Mouse (Mus musculus): ENCODE measurements at regions not wholly inside any gene's neighbourhood (a gene's known extent, or its start where the extent isn't known, plus 50 kb on each side); places are given as distances from the start of the nearest gene placed in this dataset.

GRCm38 (mm10) chr13:83872887-83873286, 349.2 kb upstream of the Tmem161b start:
- no peaks in the 10 kb centered on the region for H3K27me3 ChIP-seq (ENCODE audit: control insufficient read depth, insufficient read depth, low read length)
- no peak overlapping the region for H3K27ac ChIP-seq (ENCODE audit: low read length)
- WGBS = 38% methylated on average over 5 of the region's 5 CpGs
- no peaks in the 10 kb centered on the region for H3K9me3 ChIP-seq (replicated peaks; ENCODE audit: control insufficient read depth, low read length)
- H3K4me1 ChIP-seq (ENCODE audit: control insufficient read depth, insufficient read depth, low read length) = no peaks in the 10 kb centered on the region
- H3K9ac ChIP-seq (ENCODE audit: low read length) = no peak overlapping the region
- H3K4me3 ChIP-seq (ENCODE audit: low read length) = no peak overlapping the region
- H3K4me2 ChIP-seq (ENCODE audit: low read depth, low read length) = no peak overlapping the region
- ATAC-seq (replicated peaks; ENCODE audit: extremely low read depth, insufficient read depth, low FRiP score) = no peak
- no peaks in the 10 kb centered on the region for H3K36me3 ChIP-seq (ENCODE audit: control insufficient read depth, insufficient read depth)

- no peak for ATAC-seq (replicated peaks; ENCODE audit: extremely low read depth, insufficient read depth, low FRiP score)
- no peak overlapping the region for H3K27ac ChIP-seq (ENCODE audit: low read length)
- H3K4me1 ChIP-seq (ENCODE audit: control insufficient read depth, insufficient read depth, low read length) = no peaks in the 10 kb centered on the region
- H3K4me2 ChIP-seq (ENCODE audit: low read depth, low read length) = no peak overlapping the region
- H3K4me3 ChIP-seq (ENCODE audit: low read length) = no peak overlapping the region
- no peaks in the 10 kb centered on the region for H3K27me3 ChIP-seq (ENCODE audit: control insufficient read depth, insufficient read depth, low read length)
- no peaks in the 10 kb centered on the region for H3K9me3 ChIP-seq (replicated peaks; ENCODE audit: control insufficient read depth, low read length)
- H3K36me3 ChIP-seq (ENCODE audit: control insufficient read depth, insufficient read depth) = no peaks in the 10 kb centered on the region
- 76% methylated on average over 2 of the region's 2 CpGs for WGBS
- no peak overlapping the region for H3K9ac ChIP-seq (ENCODE audit: low read length)
These were observed 342.5 kb upstream of the Tmem161b start for GRCm38 (mm10) chr13:83879561-83879960.

GRCm38 (mm10) chr13:83880305-83880704, 341.8 kb upstream of the Tmem161b start:
- Histone ChIP-seq H3K4me2 (ENCODE audit: low read depth, low read length) (no peak overlapping the region), H3K9ac (ENCODE audit: low read length) (no peak overlapping the region), H3K4me3 (ENCODE audit: low read length) (no peak overlapping the region), H3K36me3 (ENCODE audit: control insufficient read depth, insufficient read depth) (no peaks in the 10 kb centered on the region), H3K27me3 (ENCODE audit: control insufficient read depth, insufficient read depth, low read length) (no peaks in the 10 kb centered on the region), H3K27ac (ENCODE audit: low read length) (no peak overlapping the region), H3K4me1 (ENCODE audit: control insufficient read depth, insufficient read depth, low read length) (no peaks in the 10 kb centered on the region), H3K9me3 (replicated peaks; ENCODE audit: control insufficient read depth, low read length) (no peaks in the 10 kb centered on the region)
- WGBS = 55% methylated on average over 2 of the region's 2 CpGs
- ATAC-seq (replicated peaks; ENCODE audit: extremely low read depth, insufficient read depth, low FRiP score) = no peak

- 93% methylated on average over 2 of the region's 2 CpGs for WGBS
These were observed 341.3 kb upstream of the Tmem161b start for GRCm38 (mm10) chr13:83880772-83881171.

GRCm38 (mm10) chr13:83882839-83883238, 339.3 kb upstream of the Tmem161b start:
- no peak for ATAC-seq (replicated peaks; ENCODE audit: extremely low read depth, insufficient read depth, low FRiP score)
- Histone ChIP-seq H3K4me2 (ENCODE audit: low read depth, low read length) (no peak overlapping the region), H3K4me1 (ENCODE audit: control insufficient read depth, insufficient read depth, low read length) (no peaks in the 10 kb centered on the region), H3K4me3 (ENCODE audit: low read length) (no peak overlapping the region), H3K9me3 (replicated peaks; ENCODE audit: control insufficient read depth, low read length) (no peaks in the 10 kb centered on the region), H3K27me3 (ENCODE audit: control insufficient read depth, insufficient read depth, low read length) (no peaks in the 10 kb centered on the region), H3K27ac (ENCODE audit: low read length) (no peak overlapping the region), H3K9ac (ENCODE audit: low read length) (no peak overlapping the region), H3K36me3 (ENCODE audit: control insufficient read depth, insufficient read depth) (no peaks in the 10 kb centered on the region)
- 80% methylated on average over 1 of the region's 1 CpGs for WGBS

More at GRCm38 (mm10) chr13:83880772-83881171, 341.3 kb upstream of the Tmem161b start:
- Histone ChIP-seq H3K4me2 (ENCODE audit: low read depth, low read length) (no peak overlapping the region), H3K9ac (ENCODE audit: low read length) (no peak overlapping the region), H3K9me3 (replicated peaks; ENCODE audit: control insufficient read depth, low read length) (no peaks in the 10 kb centered on the region), H3K36me3 (ENCODE audit: control insufficient read depth, insufficient read depth) (no peaks in the 10 kb centered on the region), H3K4me1 (ENCODE audit: control insufficient read depth, insufficient read depth, low read length) (no peaks in the 10 kb centered on the region), H3K27me3 (ENCODE audit: control insufficient read depth, insufficient read depth, low read length) (no peaks in the 10 kb centered on the region), H3K27ac (ENCODE audit: low read length) (no peak overlapping the region), H3K4me3 (ENCODE audit: low read length) (no peak overlapping the region)
- no peak for ATAC-seq (replicated peaks; ENCODE audit: extremely low read depth, insufficient read depth, low FRiP score)

GRCm38 (mm10) chr13:83883821-83884220, 338.3 kb upstream of the Tmem161b start:
- H3K4me3 ChIP-seq (ENCODE audit: low read length) = no peak overlapping the region
- H3K36me3 ChIP-seq (ENCODE audit: control insufficient read depth, insufficient read depth) = no peaks in the 10 kb centered on the region
- 81% methylated on average over 4 of the region's 4 CpGs for whole genome bisulfite sequencing
- H3K9ac ChIP-seq (ENCODE audit: low read length) = no peak overlapping the region
- H3K4me2 ChIP-seq (ENCODE audit: low read depth, low read length) = no peak overlapping the region
- no peak overlapping the region for H3K27ac ChIP-seq (ENCODE audit: low read length)
- H3K4me1 ChIP-seq (ENCODE audit: control insufficient read depth, insufficient read depth, low read length) = no peaks in the 10 kb centered on the region
- no peaks in the 10 kb centered on the region for H3K27me3 ChIP-seq (ENCODE audit: control insufficient read depth, insufficient read depth, low read length)
- no peaks in the 10 kb centered on the region for H3K9me3 ChIP-seq (replicated peaks; ENCODE audit: control insufficient read depth, low read length)
- ATAC-seq (replicated peaks; ENCODE audit: extremely low read depth, insufficient read depth, low FRiP score) = no peak

GRCm38 (mm10) chr13:83884226-83884625, 337.9 kb upstream of the Tmem161b start:
- Histone ChIP-seq H3K27me3 (ENCODE audit: control insufficient read depth, insufficient read depth, low read length) (no peaks in the 10 kb centered on the region), H3K4me3 (ENCODE audit: low read length) (no peak overlapping the region), H3K27ac (ENCODE audit: low read length) (no peak overlapping the region), H3K9me3 (replicated peaks; ENCODE audit: control insufficient read depth, low read length) (no peaks in the 10 kb centered on the region), H3K4me1 (ENCODE audit: control insufficient read depth, insufficient read depth, low read length) (no peaks in the 10 kb centered on the region), H3K4me2 (ENCODE audit: low read depth, low read length) (no peak overlapping the region), H3K36me3 (ENCODE audit: control insufficient read depth, insufficient read depth) (no peaks in the 10 kb centered on the region), H3K9ac (ENCODE audit: low read length) (no peak overlapping the region)
- ATAC-seq (replicated peaks; ENCODE audit: extremely low read depth, insufficient read depth, low FRiP score) = no peak
- 96% methylated on average over 4 of the region's 4 CpGs for WGBS

- H3K27ac ChIP-seq (ENCODE audit: low read length) = no peak overlapping the region
- H3K4me2 ChIP-seq (ENCODE audit: low read depth, low read length) = no peak overlapping the region
- no peaks in the 10 kb centered on the region for H3K36me3 ChIP-seq (ENCODE audit: control insufficient read depth, insufficient read depth)
- H3K27me3 ChIP-seq (ENCODE audit: control insufficient read depth, insufficient read depth, low read length) = no peaks in the 10 kb centered on the region
- no peaks in the 10 kb centered on the region for H3K4me1 ChIP-seq (ENCODE audit: control insufficient read depth, insufficient read depth, low read length)
- no peak overlapping the region for H3K4me3 ChIP-seq (ENCODE audit: low read length)
- no peak overlapping the region for H3K9ac ChIP-seq (ENCODE audit: low read length)
- no peak for ATAC-seq (replicated peaks; ENCODE audit: extremely low read depth, insufficient read depth, low FRiP score)
- 71% methylated on average over 13 of the region's 13 CpGs for WGBS
- no peaks in the 10 kb centered on the region for H3K9me3 ChIP-seq (replicated peaks; ENCODE audit: control insufficient read depth, low read length)
These were observed 337.1 kb upstream of the Tmem161b start for GRCm38 (mm10) chr13:83884766-83885543.

- no peak for ATAC-seq (replicated peaks; ENCODE audit: extremely low read depth, insufficient read depth, low FRiP score)
- Histone ChIP-seq H3K9me3 (replicated peaks; ENCODE audit: control insufficient read depth, low read length) (no peaks in the 10 kb centered on the region), H3K4me1 (ENCODE audit: control insufficient read depth, insufficient read depth, low read length) (no peaks in the 10 kb centered on the region), H3K4me2 (ENCODE audit: low read depth, low read length) (no peak overlapping the region), H3K4me3 (ENCODE audit: low read length) (no peak overlapping the region), H3K9ac (ENCODE audit: low read length) (no peak overlapping the region), H3K27ac (ENCODE audit: low read length) (no peak overlapping the region), H3K27me3 (ENCODE audit: control insufficient read depth, insufficient read depth, low read length) (no peaks in the 10 kb centered on the region), H3K36me3 (ENCODE audit: control insufficient read depth, insufficient read depth) (no peaks in the 10 kb centered on the region)
- WGBS = 73% methylated on average over 4 of the region's 4 CpGs
These were observed 336.4 kb upstream of the Tmem161b start for GRCm38 (mm10) chr13:83885729-83886128.

Measured in heart, embryonic 16.5 days (tissue).